Mouse (Mus musculus) G1E (cell line): ENCODE results near the gene Me1.

Experiments
- CTCF ChIP-seq: IDR thresholded peaks from 2 replicates; pipeline ENCODE4 v1.5.1; 2012; ENCODE audit warnings: low read depth, low read length, inconsistent platforms, mixed read lengths
- GATA1 ChIP-seq: IDR thresholded peaks from 2 replicates; pipeline ENCODE4 v1.6.1; 2012; ENCODE audit warnings: borderline replicate concordance, low read length, inconsistent platforms, mixed read lengths

DNA sequence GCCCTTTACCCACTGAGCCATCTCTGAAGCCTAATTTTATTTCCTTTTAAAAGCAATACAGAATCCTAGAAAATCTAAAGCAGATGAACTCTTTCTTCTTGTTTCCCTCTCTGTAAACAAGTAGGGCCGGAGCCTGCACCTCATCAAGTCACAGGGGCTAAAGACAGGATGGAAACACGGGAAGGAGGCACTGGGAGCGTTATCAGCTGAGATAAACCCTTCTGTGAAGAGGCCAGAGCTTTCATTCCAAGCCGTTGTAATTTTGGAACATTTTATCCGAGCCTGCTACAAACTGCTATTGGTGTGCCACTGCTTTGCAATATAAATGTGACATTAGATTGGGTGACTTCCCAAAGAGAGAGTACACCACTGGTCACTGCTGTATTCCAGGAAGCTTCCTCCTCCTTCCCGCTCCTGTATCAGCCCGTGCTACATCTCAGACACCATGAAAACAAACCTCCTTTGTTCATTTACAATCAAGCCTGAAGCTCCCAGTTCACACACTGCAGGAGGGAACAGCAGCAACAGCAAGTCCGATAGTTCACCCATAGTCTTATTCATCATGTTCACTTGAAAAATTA is 95.9 kb downstream of the Me1 start:
- TF ChIP-seq CTCF (no peak), GATA1 (no peak)
